Mouse (Mus musculus): Measurements from ENCODE around the gene Kit. TPM values are rescaled to one million over a fixed set of nuclear protein-coding genes. Genes with fewer than 3 reads are reported as not detected.
A peak's percentile ranks its signal among the peaks of the same experiment; 100 is the strongest.

The Kit gene
- polyA plus RNA-seq, 1 experiment from 2014 or later: 22.2 TPM

- H3K9me3 ChIP-seq: no peaks in the 10 kb centered on the region
- H3K9ac ChIP-seq: no peak overlapping the region
- peaks cover 6% of the 10 kb centered on the region for H3K4me1 ChIP-seq
- no peaks in the 10 kb centered on the region for H3K27me3 ChIP-seq
- no peak overlapping the region for H3K4me2 ChIP-seq
- H3K27ac ChIP-seq: no peak overlapping the region
- no peak overlapping the region for H3K4me3 ChIP-seq
- WGBS: 92% methylated on average over 10 of the region's 10 CpGs
- ATAC-seq (ENCODE audit: insufficient number of reproducible peaks, low FRiP score, low TSS enrichment, low read depth): no peak
- H3K36me3 ChIP-seq: no peaks in the 10 kb centered on the region
Observed at GRCm38 (mm10) chr5:75595319-75595718, 20.6 kb downstream of the Kit start.

GRCm38 (mm10) chr5:75596211-75596610 is 21.5 kb downstream of the Kit start:
- Histone ChIP-seq H3K36me3 (no peaks in the 10 kb centered on the region), H3K27me3 (no peaks in the 10 kb centered on the region), H3K27ac (no peak overlapping the region), H3K4me2 (peak overlapping the region; percentile 2; the same call in 1 of the 2 replicates), H3K9me3 (no peaks in the 10 kb centered on the region), H3K9ac (no peak overlapping the region), H3K4me3 (no peak overlapping the region), H3K4me1 (peaks cover 6% of the 10 kb centered on the region)
- ATAC-seq (ENCODE audit: insufficient number of reproducible peaks, low FRiP score, low TSS enrichment, low read depth): peak; percentile 56; the same call in 1 of the 2 replicates
- WGBS: 32% methylated on average over 14 of the region's 14 CpGs

- H3K4me2 ChIP-seq: no peak overlapping the region
- no peaks in the 10 kb centered on the region for H3K9me3 ChIP-seq
- peaks cover 4% of the 10 kb centered on the region; the same call in 1 of the 2 replicates for H3K4me1 ChIP-seq
- no peak for ATAC-seq (ENCODE audit: insufficient number of reproducible peaks, low FRiP score, low TSS enrichment, low read depth)
- 60% methylated on average over 2 of the region's 2 CpGs for WGBS
- H3K27ac ChIP-seq: no peak overlapping the region
- no peak overlapping the region for H3K4me3 ChIP-seq
- no peaks in the 10 kb centered on the region for H3K36me3 ChIP-seq
- no peaks in the 10 kb centered on the region for H3K27me3 ChIP-seq
- H3K9ac ChIP-seq: no peak overlapping the region
Observed at GRCm38 (mm10) chr5:75597316-75597715, 22.6 kb downstream of the Kit start.

GRCm38 (mm10) chr5:75598491-75598890 is 23.8 kb downstream of the Kit start:
- Histone ChIP-seq H3K27me3 (no peaks in the 10 kb centered on the region), H3K4me2 (no peak overlapping the region), H3K9me3 (no peaks in the 10 kb centered on the region), H3K4me3 (no peak overlapping the region), H3K36me3 (no peaks in the 10 kb centered on the region), H3K27ac (no peak overlapping the region), H3K9ac (no peak overlapping the region), H3K4me1 (peaks cover 4% of the 10 kb centered on the region; the same call in 1 of the 2 replicates)
- WGBS: 89% methylated on average over 13 of the region's 13 CpGs
- no peak for ATAC-seq (ENCODE audit: insufficient number of reproducible peaks, low FRiP score, low TSS enrichment, low read depth)

GRCm38 (mm10) chr5:75599991-75600390 is 25.3 kb downstream of the Kit start:
- Histone ChIP-seq H3K9me3 (no peaks in the 10 kb centered on the region), H3K4me1 (peaks cover 4% of the 10 kb centered on the region; the same call in 1 of the 2 replicates), H3K4me2 (no peak overlapping the region), H3K4me3 (no peak overlapping the region), H3K27me3 (no peaks in the 10 kb centered on the region), H3K36me3 (no peaks in the 10 kb centered on the region), H3K9ac (no peak overlapping the region), H3K27ac (no peak overlapping the region)
- no peak for ATAC-seq (ENCODE audit: insufficient number of reproducible peaks, low FRiP score, low TSS enrichment, low read depth)
- 56% methylated on average over 6 of the region's 6 CpGs for WGBS

- Histone ChIP-seq H3K36me3 (no peaks in the 10 kb centered on the region), H3K9me3 (no peaks in the 10 kb centered on the region), H3K4me1 (peaks cover 6% of the 10 kb centered on the region), H3K4me2 (no peak overlapping the region), H3K27ac (no peak overlapping the region), H3K27me3 (no peaks in the 10 kb centered on the region), H3K9ac (no peak overlapping the region), H3K4me3 (no peak overlapping the region)
- 69% methylated on average over 9 of the region's 9 CpGs for WGBS
- ATAC-seq (ENCODE audit: insufficient number of reproducible peaks, low FRiP score, low TSS enrichment, low read depth): no peak
Observed at GRCm38 (mm10) chr5:75604238-75604637, 29.5 kb downstream of the Kit start.

- no peaks in the 10 kb centered on the region for H3K9me3 ChIP-seq
- H3K4me1 ChIP-seq: peaks cover 2% of the 10 kb centered on the region; the same call in 1 of the 2 replicates
- H3K27ac ChIP-seq: 0 out of 2 replicates have a peak overlapping the region, but pooled peaks have one; percentile 18
- H3K36me3 ChIP-seq: no peaks in the 10 kb centered on the region
- H3K9ac ChIP-seq: no peak overlapping the region
- no peak overlapping the region for H3K4me2 ChIP-seq
- H3K4me3 ChIP-seq: no peak overlapping the region
- 65% methylated on average over 14 of the region's 14 CpGs for WGBS
- no peak for ATAC-seq (ENCODE audit: insufficient number of reproducible peaks, low FRiP score, low TSS enrichment, low read depth)
- H3K27me3 ChIP-seq: no peaks in the 10 kb centered on the region
Observed at GRCm38 (mm10) chr5:75606898-75607297, 32.2 kb downstream of the Kit start.

GRCm38 (mm10) chr5:75607971-75608370 is 33.3 kb downstream of the Kit start:
- H3K27me3 ChIP-seq: no peaks in the 10 kb centered on the region
- no peak overlapping the region for H3K4me2 ChIP-seq
- H3K4me1 ChIP-seq: peaks cover 2% of the 10 kb centered on the region; the same call in 1 of the 2 replicates
- no peak for ATAC-seq (ENCODE audit: insufficient number of reproducible peaks, low FRiP score, low TSS enrichment, low read depth)
- H3K9ac ChIP-seq: no peak overlapping the region
- no peak overlapping the region for H3K27ac ChIP-seq
- no peak overlapping the region for H3K4me3 ChIP-seq
- whole genome bisulfite sequencing: 90% methylated on average over 12 of the region's 12 CpGs
- no peaks in the 10 kb centered on the region for H3K36me3 ChIP-seq
- H3K9me3 ChIP-seq: no peaks in the 10 kb centered on the region

GRCm38 (mm10) chr5:75612380-75612779 is 37.7 kb downstream of the Kit start:
- no peak overlapping the region for H3K27ac ChIP-seq
- H3K4me3 ChIP-seq: no peak overlapping the region
- WGBS: 19% methylated on average over 1 of the region's 1 CpGs
- H3K9me3 ChIP-seq: no peaks in the 10 kb centered on the region
- no peak for ATAC-seq (ENCODE audit: insufficient number of reproducible peaks, low FRiP score, low TSS enrichment, low read depth)
- no peaks in the 10 kb centered on the region for H3K4me1 ChIP-seq
- no peaks in the 10 kb centered on the region for H3K27me3 ChIP-seq
- no peak overlapping the region for H3K9ac ChIP-seq
- H3K36me3 ChIP-seq: no peaks in the 10 kb centered on the region
- no peak overlapping the region for H3K4me2 ChIP-seq

- no peaks in the 10 kb centered on the region for H3K4me1 ChIP-seq
- no peaks in the 10 kb centered on the region for H3K9me3 ChIP-seq
- H3K4me2 ChIP-seq: no peak overlapping the region
- H3K9ac ChIP-seq: no peak overlapping the region
- no peak for ATAC-seq (ENCODE audit: insufficient number of reproducible peaks, low FRiP score, low TSS enrichment, low read depth)
- H3K36me3 ChIP-seq: no peaks in the 10 kb centered on the region
- H3K27me3 ChIP-seq: no peaks in the 10 kb centered on the region
- H3K4me3 ChIP-seq: no peak overlapping the region
- no peak overlapping the region for H3K27ac ChIP-seq
- 95% methylated on average over 4 of the region's 4 CpGs for WGBS
Observed at GRCm38 (mm10) chr5:75612926-75613325, 38.2 kb downstream of the Kit start.

GRCm38 (mm10) chr5:75615000-75615571 is 40.4 kb downstream of the Kit start:
- H3K9me3 ChIP-seq: no peaks in the 10 kb centered on the region
- H3K27ac ChIP-seq: no peak overlapping the region
- H3K4me3 ChIP-seq: no peak overlapping the region
- 92% methylated on average over 11 of the region's 11 CpGs for WGBS
- ATAC-seq (ENCODE audit: insufficient number of reproducible peaks, low FRiP score, low TSS enrichment, low read depth): no peak
- no peaks in the 10 kb centered on the region for H3K4me1 ChIP-seq
- H3K27me3 ChIP-seq: no peaks in the 10 kb centered on the region
- no peaks in the 10 kb centered on the region for H3K36me3 ChIP-seq
- H3K4me2 ChIP-seq: no peak overlapping the region
- no peak overlapping the region for H3K9ac ChIP-seq

- ATAC-seq (ENCODE audit: insufficient number of reproducible peaks, low FRiP score, low TSS enrichment, low read depth): no peak
- Histone ChIP-seq H3K9me3 (no peaks in the 10 kb centered on the region), H3K4me1 (no peaks in the 10 kb centered on the region), H3K27ac (no peak overlapping the region), H3K9ac (no peak overlapping the region), H3K27me3 (no peaks in the 10 kb centered on the region), H3K36me3 (no peaks in the 10 kb centered on the region), H3K4me3 (no peak overlapping the region), H3K4me2 (no peak overlapping the region)
- 91% methylated on average over 8 of the region's 8 CpGs for WGBS
Observed at GRCm38 (mm10) chr5:75615624-75616023, 40.9 kb downstream of the Kit start.

GRCm38 (mm10) chr5:75622401-75622800 is 47.7 kb downstream of the Kit start:
- H3K4me1 ChIP-seq: no peaks in the 10 kb centered on the region
- no peak overlapping the region for H3K9ac ChIP-seq
- 0 out of 2 replicates have a peak, but pooled peaks cover 2% of the 10 kb centered on the region for H3K36me3 ChIP-seq
- no peaks in the 10 kb centered on the region for H3K9me3 ChIP-seq
- no peak overlapping the region for H3K4me2 ChIP-seq
- no peak overlapping the region for H3K4me3 ChIP-seq
- no peaks in the 10 kb centered on the region for H3K27me3 ChIP-seq
- no peak for ATAC-seq (ENCODE audit: insufficient number of reproducible peaks, low FRiP score, low TSS enrichment, low read depth)
- no peak overlapping the region for H3K27ac ChIP-seq
- WGBS: 89% methylated on average over 4 of the region's 4 CpGs
